Mouse (Mus musculus): ENCODE measurements around the gene Armcx5. TPM values are rescaled to one million over a fixed set of nuclear protein-coding genes. Genes with fewer than 3 reads are reported as not detected.
A peak's percentile ranks its signal among the peaks of the same experiment; 100 is the strongest.
"Not testable (repeated sequence)": the region's sequence is repeated elsewhere in the genome, so short reads cannot be mapped to it uniquely, and the experiment has no call there.

Gene Armcx5
- polyA plus RNA-seq, 1 experiment from 2014 or later = 10.6 TPM

- Histone ChIP-seq H3K4me3 (no peak overlapping the region), H3K27ac (no peak overlapping the region)
- 84% methylated on average over 2 of the region's 2 CpGs for WGBS
Measured at GRCm38 (mm10) chrX:135768565-135768964, 26.0 kb downstream of the Armcx5 start.

DNA sequence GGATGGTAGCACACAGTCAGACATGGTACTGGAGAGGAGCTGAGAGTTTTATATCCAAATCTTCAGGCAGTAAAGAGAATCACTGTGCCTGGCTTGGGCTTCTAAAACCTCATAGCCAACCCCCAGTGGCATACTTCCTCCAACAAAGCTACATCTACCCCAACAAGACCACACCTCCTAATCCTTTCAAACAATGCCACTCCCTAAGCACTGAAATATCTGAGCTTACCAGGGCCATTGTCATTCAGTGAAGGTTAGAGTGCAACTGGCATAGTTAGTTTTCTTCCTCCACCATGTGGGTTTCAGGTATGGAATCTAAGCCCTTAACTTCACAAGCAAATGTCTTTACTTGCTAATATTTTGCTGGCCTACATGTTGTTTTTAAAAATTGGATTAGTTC is 49.0 kb downstream of the Armcx5 start:
- Histone ChIP-seq H3K9me3 (no peaks in the 10 kb centered on the region), H3K27ac (no peak overlapping the region), H3K36me3 (replicated peaks) (no peaks in the 10 kb centered on the region), H3K4me3 (no peak overlapping the region), H3K27me3 (ENCODE audit: poor library complexity, severe bottlenecking) (peaks cover 15% of the 10 kb centered on the region), H3K4me1 (no peaks in the 10 kb centered on the region)
- DNase-seq (ENCODE audit: extremely low spot score, low spot score) = no peak

More at GRCm38 (mm10) chrX:135768565-135768964, 26.0 kb downstream of the Armcx5 start:
- Histone ChIP-seq H3K4me1 (no peaks in the 10 kb centered on the region), H3K36me3 (replicated peaks) (peaks cover 4% of the 10 kb centered on the region), H3K27me3 (ENCODE audit: poor library complexity, severe bottlenecking) (peaks cover 11% of the 10 kb centered on the region), H3K9me3 (no peaks in the 10 kb centered on the region)
- DNase-seq (ENCODE audit: extremely low spot score, low spot score) = no peak

DNA sequence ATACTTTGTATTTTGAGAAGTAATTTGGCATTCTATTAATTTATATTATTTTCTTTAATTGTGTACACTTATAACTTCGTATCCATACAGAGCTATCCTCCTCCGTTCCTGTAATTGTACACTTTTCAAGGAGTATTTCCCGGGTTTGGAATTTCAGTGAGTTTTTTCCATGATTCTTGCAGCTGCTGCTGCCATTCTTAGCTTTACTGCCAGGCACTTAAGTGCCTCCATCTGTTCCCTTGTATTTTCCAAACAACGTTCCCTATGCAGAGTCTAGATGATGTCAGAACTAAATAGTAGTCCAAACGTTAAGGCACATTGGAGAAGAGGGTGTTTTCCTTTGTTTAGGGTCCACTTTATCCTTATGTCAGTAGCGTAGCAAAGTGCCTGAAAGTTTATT is 49.8 kb downstream of the Armcx5 start:
- DNase-seq (ENCODE audit: extremely low spot score, low spot score) = no peak
- Histone ChIP-seq H3K27me3 (ENCODE audit: poor library complexity, severe bottlenecking) (peaks cover 15% of the 10 kb centered on the region), H3K27ac (no peak overlapping the region), H3K4me1 (no peaks in the 10 kb centered on the region), H3K4me3 (no peak overlapping the region), H3K9me3 (no peaks in the 10 kb centered on the region), H3K36me3 (replicated peaks) (no peaks in the 10 kb centered on the region)
- 90% methylated on average over 6 of the region's 6 CpGs for WGBS

- WGBS = 12% methylated on average over 24 of the region's 27 CpGs
- H3K27ac ChIP-seq = peak overlapping the region; percentile 82
Measured at GRCm38 (mm10) chrX:135795591-135796304, 53.2 kb downstream of the Armcx5 start.

GRCm38 (mm10) chrX:135796305-135797211 is 54.0 kb downstream of the Armcx5 start:
- H3K27me3 ChIP-seq (ENCODE audit: poor library complexity, severe bottlenecking) = peaks cover 21% of the 10 kb centered on the region; the same call in 1 of the 2 replicates
- not testable (repeated sequence) for H3K9me3 ChIP-seq, H3K4me1 ChIP-seq
- peak overlapping the region; percentile 64 for H3K4me3 ChIP-seq
- WGBS = 27% methylated on average over 26 of the region's 26 CpGs
- H3K36me3 ChIP-seq (replicated peaks) = peaks cover 29% of the 10 kb centered on the region
- DNase-seq (ENCODE audit: extremely low spot score, low spot score) = peak; percentile 16
- peak overlapping the region; percentile 82 for H3K27ac ChIP-seq

More at GRCm38 (mm10) chrX:135795591-135796304, 53.2 kb downstream of the Armcx5 start:
- Histone ChIP-seq H3K27me3 (ENCODE audit: poor library complexity, severe bottlenecking) (peaks cover 21% of the 10 kb centered on the region; the same call in 1 of the 2 replicates), H3K36me3 (replicated peaks) (peaks cover 21% of the 10 kb centered on the region), H3K4me3 (peak overlapping the region; percentile 64)
- DNase-seq (ENCODE audit: extremely low spot score, low spot score) = peak; percentile 51
- not testable (repeated sequence) for H3K9me3 ChIP-seq, H3K4me1 ChIP-seq

MicroRNAs within 50 kb of the gene (microRNA counts, 519-probe panel; counts per million panel counts)
- 341 counts per million, percentile 65 among the panel's probes with 10 or more counts for microRNA mmu-miR-1970

Small RNA genes within 50 kb of the gene (microRNA-seq; reads per million reads assigned to microRNA genes)
- gene Mir1970 (not detected), gene Mir7646 (not detected)

Other genes starting within 250 kb of the Armcx5 start
- gene AV320801, start 248.1 kb upstream of the Armcx5 start, polyA plus RNA-seq (2016; fragmentation: Nextera tagmentation; extraction: Ambion mirVana) = not detected in 2 replicates
- not detected in 2 replicates for gene Nxf7, start 144.0 kb upstream of the Armcx5 start, polyA plus RNA-seq (2016; fragmentation: Nextera tagmentation; extraction: Ambion mirVana)
- gene Prame, start 115.0 kb upstream of the Armcx5 start, polyA plus RNA-seq (2016; fragmentation: Nextera tagmentation; extraction: Ambion mirVana) = 0.10 TPM in 1 of 2 replicates, not detected in the other
- not detected in 2 replicates for gene Tcp11x2, start 48.9 kb upstream of the Armcx5 start, polyA plus RNA-seq (2016; fragmentation: Nextera tagmentation; extraction: Ambion mirVana)
- not detected in 2 replicates for gene Tmsb15a, start 17.5 kb upstream of the Armcx5 start, polyA plus RNA-seq (2016; fragmentation: Nextera tagmentation; extraction: Ambion mirVana)
- 52.8 and 53.6 TPM in 2 replicates for gene Gprasp1, start within 50 bp of the Armcx5 start, polyA plus RNA-seq (2016; fragmentation: Nextera tagmentation; extraction: Ambion mirVana)
- gene Bhlhb9, start 54.9 kb downstream of the Armcx5 start, polyA plus RNA-seq (2016; fragmentation: Nextera tagmentation; extraction: Ambion mirVana) = 49.3 and 52.8 TPM in 2 replicates
- 25.3 and 27.1 TPM in 2 replicates for gene Gprasp2, start 96.3 kb downstream of the Armcx5 start, polyA plus RNA-seq (2016; fragmentation: Nextera tagmentation; extraction: Ambion mirVana)